Comparison of ENCODE assay signal across 20 mouse cellular contexts in genomic region chr1:126360531-126361220, GRCm38 (mm10).
DNase-seq lines count a peak whose midpoint lies in the region; ATAC-seq and TF ChIP-seq lines count a peak whose summit lies in the region.
"Had no signal": no experiment of that assay in that cellular context is flagged by ENCODE, and none has a peak within 500 bp of the region (broad histone marks: within the 10 kb centered on the region; RNA-seq: fewer than 3 reads in every experiment).

No protein-coding gene starts in this region.

- TF ChIP-seq CTCF in intestine, postnatal 0 days (IDR thresholded peaks at IDR 0.05; ENCODE audit: low read depth) = no peak

- H3K4me1 ChIP-seq in hindbrain, embryonic 13.5 days (replicated peaks) = peaks cover 18% of the 10 kb centered on the region
- H3K4me1 ChIP-seq in hindbrain, embryonic 14.5 days (replicated peaks; ENCODE audit: control insufficient read depth, insufficient read depth, low read length) = no peaks in the 10 kb centered on the region; the same call in 1 of the 2 replicates
- H3K4me1 ChIP-seq in intestine, postnatal 0 days (replicated peaks; ENCODE audit: control insufficient read depth, insufficient read depth, low read length) = no peaks in the 10 kb centered on the region
- H3K4me1 ChIP-seq in intestine, embryonic 16.5 days (ENCODE audit: control insufficient read depth, insufficient read depth, low read length) = no peaks in the 10 kb centered on the region
- H3K4me1 ChIP-seq: embryonic facial prominence, embryonic 13.5 days; embryonic facial prominence, embryonic 15.5 days; forebrain, embryonic 10.5 days; forebrain, embryonic 12.5 days had no signal

- 0 out of 2 replicates have a peak overlapping the region, but pooled peaks have one; percentile 1 for H3K27ac ChIP-seq in hindbrain, embryonic 13.5 days
- H3K27ac ChIP-seq in hindbrain, embryonic 14.5 days = no peak overlapping the region
- no peak overlapping the region for H3K27ac ChIP-seq in intestine, postnatal 0 days (ENCODE audit: low read depth, low read length)
- no peak overlapping the region for H3K27ac ChIP-seq in intestine, embryonic 16.5 days (ENCODE audit: low read length)
- H3K27ac ChIP-seq: embryonic facial prominence, embryonic 13.5 days; embryonic facial prominence, embryonic 15.5 days; forebrain, embryonic 10.5 days; forebrain, embryonic 12.5 days had no signal

- WGBS in hindbrain, embryonic 13.5 days = 92% methylated on average over 6 of the region's 6 CpGs
- whole genome bisulfite sequencing in hindbrain, embryonic 14.5 days = 92% methylated on average over 6 of the region's 6 CpGs
- WGBS in intestine, postnatal 0 days = 35% methylated on average over 6 of the region's 6 CpGs
- WGBS in intestine, embryonic 16.5 days = 63% methylated on average over 6 of the region's 6 CpGs

- no peak overlapping the region for H3K9ac ChIP-seq in hindbrain, embryonic 13.5 days
- H3K9ac ChIP-seq in hindbrain, embryonic 14.5 days = no peak overlapping the region
- no peak overlapping the region for H3K9ac ChIP-seq in intestine, postnatal 0 days (ENCODE audit: low read depth, low read length)
- H3K9ac ChIP-seq in intestine, embryonic 16.5 days (ENCODE audit: low read depth, low read length) = no peak overlapping the region
- H3K9ac ChIP-seq: embryonic facial prominence, embryonic 13.5 days; embryonic facial prominence, embryonic 15.5 days; forebrain, embryonic 12.5 days had no signal

- H3K4me2 ChIP-seq in hindbrain, embryonic 13.5 days = no peak overlapping the region
- no peak overlapping the region for H3K4me2 ChIP-seq in hindbrain, embryonic 14.5 days (replicated peaks)
- H3K4me2 ChIP-seq in intestine, postnatal 0 days (replicated peaks; ENCODE audit: low read depth) = no peak overlapping the region
- no peak overlapping the region for H3K4me2 ChIP-seq in intestine, embryonic 16.5 days (ENCODE audit: low read depth, low read length)
- H3K4me2 ChIP-seq: embryonic facial prominence, embryonic 13.5 days; embryonic facial prominence, embryonic 15.5 days; forebrain, embryonic 12.5 days had no signal

- no peak for DNase-seq in hindbrain, embryonic 14.5 days (ENCODE audit: low spot score)
- DNase-seq: adrenal gland, adult 2 months; adrenal gland, postnatal 10 days; adrenal gland, postnatal 25 days; cerebellum, adult 11 months; cerebellum, adult 18-20 months; cerebellum, adult 8-10 months; cerebellum, adult 9-11 months; cerebellum, postnatal 14 days; cerebellum, postnatal 36 days; embryo, embryonic 11 days had no signal

- H3K36me3 ChIP-seq in hindbrain, embryonic 13.5 days = no peaks in the 10 kb centered on the region
- H3K36me3 ChIP-seq in hindbrain, embryonic 14.5 days (replicated peaks; ENCODE audit: control insufficient read depth, insufficient read depth) = no peaks in the 10 kb centered on the region
- H3K36me3 ChIP-seq in intestine, postnatal 0 days (ENCODE audit: control insufficient read depth, insufficient read depth) = no peaks in the 10 kb centered on the region
- H3K36me3 ChIP-seq in intestine, embryonic 16.5 days (ENCODE audit: control insufficient read depth, insufficient read depth, low read length) = no peaks in the 10 kb centered on the region
- H3K36me3 ChIP-seq: embryonic facial prominence, embryonic 13.5 days; embryonic facial prominence, embryonic 15.5 days; forebrain, embryonic 10.5 days; forebrain, embryonic 12.5 days had no signal

- H3K4me3 ChIP-seq in hindbrain, embryonic 13.5 days = no peak overlapping the region
- H3K4me3 ChIP-seq in hindbrain, embryonic 14.5 days (replicated peaks; ENCODE audit: low read length) = no peak overlapping the region
- no peak overlapping the region for H3K4me3 ChIP-seq in intestine, postnatal 0 days (ENCODE audit: low read depth, low read length)
- H3K4me3 ChIP-seq in intestine, embryonic 16.5 days (ENCODE audit: low read length) = no peak overlapping the region
- H3K4me3 ChIP-seq: embryonic facial prominence, embryonic 13.5 days; embryonic facial prominence, embryonic 15.5 days; erythroblast, embryonic 14.5 days; forebrain, embryonic 10.5 days; forebrain, embryonic 12.5 days had no signal

- no peaks in the 10 kb centered on the region for H3K27me3 ChIP-seq in hindbrain, embryonic 13.5 days
- no peaks in the 10 kb centered on the region for H3K27me3 ChIP-seq in hindbrain, embryonic 14.5 days (ENCODE audit: control insufficient read depth, insufficient read depth, low read length)
- no peaks in the 10 kb centered on the region for H3K27me3 ChIP-seq in intestine, postnatal 0 days (replicated peaks; ENCODE audit: control insufficient read depth, insufficient read depth, low read length)
- no peaks in the 10 kb centered on the region for H3K27me3 ChIP-seq in intestine, embryonic 16.5 days (replicated peaks; ENCODE audit: control insufficient read depth, insufficient read depth, low read length)
- H3K27me3 ChIP-seq: embryonic facial prominence, embryonic 13.5 days; embryonic facial prominence, embryonic 15.5 days; forebrain, embryonic 12.5 days had no signal

- no peak for ATAC-seq in hindbrain, embryonic 13.5 days (ENCODE audit: low FRiP score)
- ATAC-seq in hindbrain, embryonic 14.5 days (ENCODE audit: low FRiP score) = no peak
- ATAC-seq in intestine, postnatal 0 days = peak; percentile 75
- ATAC-seq in intestine, embryonic 16.5 days = no peak
- ATAC-seq: forebrain, embryonic 14.5 days had no signal

- H3K9me3 ChIP-seq in hindbrain, embryonic 13.5 days = no peaks in the 10 kb centered on the region
- no peaks in the 10 kb centered on the region for H3K9me3 ChIP-seq in hindbrain, embryonic 14.5 days (ENCODE audit: control insufficient read depth, low read length)
- no peaks in the 10 kb centered on the region for H3K9me3 ChIP-seq in intestine, postnatal 0 days (ENCODE audit: control insufficient read depth)
- H3K9me3 ChIP-seq in intestine, embryonic 16.5 days (ENCODE audit: control insufficient read depth, low read length) = no peaks in the 10 kb centered on the region
- H3K9me3 ChIP-seq: embryonic facial prominence, embryonic 13.5 days; embryonic facial prominence, embryonic 15.5 days; forebrain, embryonic 10.5 days; forebrain, embryonic 12.5 days had no signal
